In genomic region chr6:87979728-87980127, GRCm38 (mm10) we compare ENCODE assay signal across 8 mouse cellular contexts. TPM values are rescaled to one million over a fixed set of nuclear protein-coding genes. Genes with fewer than 3 reads are reported as not detected.
DNase-seq lines count a peak whose midpoint lies in the region; ATAC-seq and TF ChIP-seq lines count a peak whose summit lies in the region.

No protein-coding gene starts in this region.

- H3K9me3 ChIP-seq in heart, embryonic 10.5 days, result no peaks in the 10 kb centered on the region
- no peaks in the 10 kb centered on the region for H3K9me3 ChIP-seq in E14TG2a.4 (ENCODE audit: low read length)
- no peaks in the 10 kb centered on the region for H3K9me3 ChIP-seq in hindbrain, embryonic 10.5 days
- H3K9me3 ChIP-seq in liver, embryonic 15.5 days (replicated peaks), result no peaks in the 10 kb centered on the region

- 87% methylated on average over 3 of the region's 3 CpGs for WGBS in heart, embryonic 10.5 days
- WGBS in hindbrain, embryonic 10.5 days, result 81% methylated on average over 3 of the region's 3 CpGs
- 43% methylated on average over 3 of the region's 3 CpGs for WGBS in liver, embryonic 15.5 days (ENCODE audit: insufficient replicate concordance)

- TF ChIP-seq CTCF in E14TG2a.4 (conservative IDR thresholded peaks at IDR 0.05; ENCODE audit: low read length), result no peak

- H3K4me2 ChIP-seq in liver, embryonic 15.5 days, result 0 out of 2 replicates have a peak overlapping the region, but pooled peaks have one; percentile 68

- H3K4me3 ChIP-seq in heart, embryonic 10.5 days, result peak overlapping the region; percentile 81; the same call in 1 of the 2 replicates
- peak overlapping the region; percentile 94 for H3K4me3 ChIP-seq in E14TG2a.4 (replicated peaks; ENCODE audit: low read length)
- H3K4me3 ChIP-seq in hindbrain, embryonic 10.5 days, result peak overlapping the region; percentile 98
- H3K4me3 ChIP-seq in liver, embryonic 15.5 days (replicated peaks), result no peak overlapping the region

- peaks cover 10% of the 10 kb centered on the region; the same call in 1 of the 2 replicates for H3K36me3 ChIP-seq in heart, embryonic 10.5 days
- peaks cover 20% of the 10 kb centered on the region for H3K36me3 ChIP-seq in E14TG2a.4 (ENCODE audit: insufficient read depth, low read length)
- peaks cover 24% of the 10 kb centered on the region for H3K36me3 ChIP-seq in hindbrain, embryonic 10.5 days
- H3K36me3 ChIP-seq in liver, embryonic 15.5 days (replicated peaks), result no peaks in the 10 kb centered on the region

- H3K27me3 ChIP-seq in heart, embryonic 10.5 days (ENCODE audit: insufficient read depth, poor library complexity, severe bottlenecking), result no peaks in the 10 kb centered on the region
- H3K27me3 ChIP-seq in E14TG2a.4 (ENCODE audit: insufficient read depth, low read length), result peaks cover 8% of the 10 kb centered on the region
- no peaks in the 10 kb centered on the region for H3K27me3 ChIP-seq in hindbrain, embryonic 10.5 days (ENCODE audit: insufficient read depth, poor library complexity, severe bottlenecking)
- H3K27me3 ChIP-seq in liver, embryonic 15.5 days, result peaks cover 67% of the 10 kb centered on the region

- H3K9ac ChIP-seq in liver, embryonic 15.5 days, result no peak overlapping the region

- H3K4me1 ChIP-seq in heart, embryonic 10.5 days, result peaks cover 26% of the 10 kb centered on the region
- peaks cover 20% of the 10 kb centered on the region for H3K4me1 ChIP-seq in E14TG2a.4 (replicated peaks; ENCODE audit: low read depth, low read length)
- H3K4me1 ChIP-seq in hindbrain, embryonic 10.5 days (replicated peaks), result peaks cover 30% of the 10 kb centered on the region
- H3K4me1 ChIP-seq in liver, embryonic 15.5 days (replicated peaks), result peaks cover 16% of the 10 kb centered on the region

- DNase-seq in heart, embryonic 10.5 days (ENCODE audit: low spot score), result no peak
- DNase-seq in heart, adult 9 months (ENCODE audit: low spot score in 2 of 2), result no peak
- DNase-seq in hindbrain, embryonic 10.5 days (ENCODE audit: low spot score), result peak; percentile 8
- no peak for DNase-seq in retina, postnatal 1 day
- DNase-seq in cerebellum, postnatal 4 days (ENCODE audit: low spot score in 2 of 2), result no peak
- DNase-seq in kidney, postnatal 14 days, result no peak

- ATAC-seq in liver, embryonic 15.5 days (ENCODE audit: insufficient read depth), result no peak

- H3K27ac ChIP-seq in heart, embryonic 10.5 days, result peak overlapping the region; percentile 92; the same call in 1 of the 2 replicates
- peak overlapping the region; percentile 98 for H3K27ac ChIP-seq in hindbrain, embryonic 10.5 days
- no peak overlapping the region for H3K27ac ChIP-seq in liver, embryonic 15.5 days (replicated peaks)

RNA-seq across cellular contexts. Expression of gene H1fx, which starts 1.7 kb away (rescaled TPM):
- 11.1 and 18.7 TPM in 2 replicates for polyA plus RNA-seq in heart, embryonic 10.5 days (2016; fragmentation: Nextera tagmentation; extraction: Ambion mirVana)
- polyA plus RNA-seq in hindbrain, embryonic 10.5 days (2016; fragmentation: Nextera tagmentation; extraction: Ambion mirVana), result 26.5 and 33.1 TPM in 2 replicates
- polyA plus RNA-seq in liver, embryonic 15.5 days (2015; fragmentation: Nextera tagmentation; extraction: Ambion mirVana), result 2.9 and 3.2 TPM in 2 replicates
